Mouse (Mus musculus) megakaryocyte progenitor cell, adult 5-6 weeks (primary cell): ENCODE results near the gene Ttc23. TPM values are rescaled to one million over a fixed set of nuclear protein-coding genes. Genes with fewer than 3 reads are reported as not detected.
A peak's percentile ranks its signal among the peaks of the same experiment; 100 is the strongest.

ENCODE experiments used
- ATAC-seq: replicated peaks from 2 replicates; pipeline ENCODE4 v1.8.0; 2016; ENCODE audit warnings: mild to moderate bottlenecking, moderate TSS enrichment, inconsistent platforms; ENCODE audit not compliant: poor library complexity
- total RNA-seq, 2 experiments: library from RNA; stranded (forward) in 1 of 2; stranded (reverse) in 1 of 2; fragments of 157-497, 149-512 nt in 1 of 2; fragments of 200-1000 nt in 1 of 2; gene quantifications; 2 replicates each; pipeline versions ENCODE4 v1.2.3 to v1.2.4; 2015 to 2017

The Ttc23 gene
- total RNA-seq, 2 experiments from 2014 or later = 1.8 to 2.9 TPM

GRCm38 (mm10) chr7:67644833-67645680 is 2.2 kb upstream of the Ttc23 start, which contains the start of gene Lrrc28:
Lrrc28 (minus strand) TSS chr7:67645268.
- ATAC-seq = peak; percentile 97

- ATAC-seq = peak; percentile 25; the same call in 1 of the 2 replicates
Observed at GRCm38 (mm10) chr7:67645681-67646014, 1.6 kb upstream of the Ttc23 start.

GRCm38 (mm10) chr7:67646131-67646530 is 1.1 kb upstream of the Ttc23 start:
- no peak for ATAC-seq

- no peak for ATAC-seq
Observed at GRCm38 (mm10) chr7:67648376-67648775, 1.2 kb downstream of the Ttc23 start.

- ATAC-seq = no peak
Observed at GRCm38 (mm10) chr7:67652211-67652610, 5.0 kb downstream of the Ttc23 start.

GRCm38 (mm10) chr7:67654668-67655067 is 7.5 kb downstream of the Ttc23 start:
- ATAC-seq = peak; percentile 17; the same call in 1 of the 2 replicates

- ATAC-seq = no peak
Observed at GRCm38 (mm10) chr7:67655186-67655585, 8.0 kb downstream of the Ttc23 start.

- ATAC-seq = no peak
Observed at GRCm38 (mm10) chr7:67658110-67658509, 10.9 kb downstream of the Ttc23 start.

- ATAC-seq = no peak
Observed at GRCm38 (mm10) chr7:67662424-67662823, 15.2 kb downstream of the Ttc23 start.

GRCm38 (mm10) chr7:67663981-67664694 is 16.9 kb downstream of the Ttc23 start:
- ATAC-seq = no peak

GRCm38 (mm10) chr7:67670965-67671364 is 23.8 kb downstream of the Ttc23 start:
- ATAC-seq = no peak

GRCm38 (mm10) chr7:67672650-67673049 is 25.4 kb downstream of the Ttc23 start:
- ATAC-seq = peak; percentile 97

GRCm38 (mm10) chr7:67673656-67674055 is 26.4 kb downstream of the Ttc23 start:
- no peak for ATAC-seq

- ATAC-seq = no peak
Observed at GRCm38 (mm10) chr7:67678878-67679499, 31.8 kb downstream of the Ttc23 start.

- ATAC-seq = no peak
Observed at GRCm38 (mm10) chr7:67681078-67681477, 33.9 kb downstream of the Ttc23 start.

- ATAC-seq = no peak
Observed at GRCm38 (mm10) chr7:67683006-67683405, 35.8 kb downstream of the Ttc23 start.

- ATAC-seq = no peak
Observed at GRCm38 (mm10) chr7:67686545-67686944, 39.3 kb downstream of the Ttc23 start.

GRCm38 (mm10) chr7:67688281-67688680 is 41.1 kb downstream of the Ttc23 start:
- no peak for ATAC-seq

GRCm38 (mm10) chr7:67689793-67690192 is 42.6 kb downstream of the Ttc23 start:
- no peak for ATAC-seq

GRCm38 (mm10) chr7:67691036-67691435 is 43.8 kb downstream of the Ttc23 start:
- ATAC-seq = no peak

GRCm38 (mm10) chr7:67692141-67692540 is 44.9 kb downstream of the Ttc23 start:
- no peak for ATAC-seq
